Mouse (Mus musculus) kidney, embryonic 14.5 days (tissue): ENCODE results near the gene 1700016D06Rik. TPM values are rescaled to one million over a fixed set of nuclear protein-coding genes. Genes with fewer than 3 reads are reported as not detected.

Experiments
- ATAC-seq: fragments of 200-750 bp; cut with Nextera tagmentation; 2 replicates; pipeline ENCODE4 v1.8.0; 2017; ENCODE audit warnings: moderate number of reproducible peaks, mild to moderate bottlenecking, moderate TSS enrichment, moderate library complexity; ENCODE audit not compliant: low FRiP score, low TSS enrichment
- H3K27ac ChIP-seq: fragments of 300-500 bp; sonication (generic); 2 replicates; pipeline ENCODE4 v1.5.1; 2014; ENCODE audit warnings: low read depth, mild to moderate bottlenecking, low read length, moderate library complexity, mixed read lengths
- H3K27me3 ChIP-seq: fragments of 300-500 bp; sonication (generic); 2 replicates; pipeline ENCODE4 v1.6.1; 2014; ENCODE audit warnings: mild to moderate bottlenecking, low read length; ENCODE audit not compliant: control insufficient read depth, insufficient read depth
- H3K36me3 ChIP-seq: fragments of 300-500 bp; sonication (generic); 2 replicates; pipeline ENCODE4 v1.6.1; 2014; ENCODE audit warnings: low read length, mixed read lengths; ENCODE audit not compliant: control insufficient read depth, insufficient read depth
- H3K4me1 ChIP-seq: fragments of 300-500 bp; sonication (generic); 2 replicates; pipeline ENCODE4 v1.6.1; 2014; ENCODE audit warnings: low read length, mixed read lengths; ENCODE audit not compliant: control insufficient read depth, insufficient read depth
- H3K4me2 ChIP-seq: fragments of 300-500 bp; sonication (generic); replicated peaks from 2 replicates; pipeline ENCODE4 v1.6.1; 2014; ENCODE audit warnings: low read depth, mild to moderate bottlenecking, low read length
- H3K4me3 ChIP-seq: fragments of 300-500 bp; sonication (generic); 2 replicates; pipeline ENCODE4 v1.5.1; 2014; ENCODE audit warnings: mild to moderate bottlenecking, low read length
- H3K9ac ChIP-seq: fragments of 300-500 bp; sonication (generic); 2 replicates; pipeline ENCODE4 v1.6.1; 2014; ENCODE audit warnings: low read depth, mild to moderate bottlenecking, low read length, moderate library complexity
- H3K9me3 ChIP-seq: fragments of 300-500 bp; sonication (generic); 2 replicates; pipeline ENCODE4 v1.6.1; 2016; ENCODE audit warnings: low read length; ENCODE audit not compliant: control insufficient read depth
- WGBS: fragments of 180-500 bp; shearing (Covaris S2); extraction: QIAGEN DNeasy Blood & Tissue Kit; methylation state at CpG from one replicate; pipeline ENCODE4 v1.1.7; 2014; 5-methylcytosine and 5-hydroxymethylcytosine counted together
- polyA plus RNA-seq: library from polyadenylated mRNA; unstranded; fragments of >200 nt; fragmentation: Nextera tagmentation; extraction: Ambion mirVana; gene quantifications from 2 replicates; pipeline ENCODE4 v1.2.1, GENCODE M21; 2014

The 1700016D06Rik gene
- polyA plus RNA-seq, 1 experiment from 2014 or later, result not detected

DNA sequence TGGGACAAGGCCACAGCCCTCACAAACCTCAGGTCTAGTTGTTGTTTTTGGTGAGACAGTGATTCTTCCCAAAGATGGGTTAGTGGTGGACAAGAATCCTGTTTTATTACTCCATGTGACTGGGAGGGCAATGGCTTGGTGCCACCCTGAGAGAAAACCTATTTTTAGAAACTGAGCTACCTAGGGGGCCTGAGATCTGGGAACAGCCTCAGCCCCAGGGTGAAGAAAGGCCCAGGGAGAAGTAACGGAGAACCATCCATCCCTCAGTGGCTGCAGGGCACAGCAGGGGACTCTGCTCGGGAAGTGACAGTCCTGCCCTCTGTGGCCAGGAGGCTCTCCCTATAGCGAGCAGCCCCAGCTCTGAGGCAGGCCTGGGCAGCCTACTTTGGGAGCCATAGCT lies 6.8 kb upstream of the 1700016D06Rik start:
- 32% methylated on average over 3 of the region's 3 CpGs for WGBS
- H3K4me2 ChIP-seq, result no peak overlapping the region
- no peaks in the 10 kb centered on the region for H3K4me1 ChIP-seq
- H3K9ac ChIP-seq, result no peak overlapping the region
- ATAC-seq, result no peak
- H3K4me3 ChIP-seq, result no peak overlapping the region
- no peak overlapping the region for H3K27ac ChIP-seq
- no peaks in the 10 kb centered on the region for H3K27me3 ChIP-seq
- H3K9me3 ChIP-seq, result no peaks in the 10 kb centered on the region
- H3K36me3 ChIP-seq, result no peaks in the 10 kb centered on the region

DNA sequence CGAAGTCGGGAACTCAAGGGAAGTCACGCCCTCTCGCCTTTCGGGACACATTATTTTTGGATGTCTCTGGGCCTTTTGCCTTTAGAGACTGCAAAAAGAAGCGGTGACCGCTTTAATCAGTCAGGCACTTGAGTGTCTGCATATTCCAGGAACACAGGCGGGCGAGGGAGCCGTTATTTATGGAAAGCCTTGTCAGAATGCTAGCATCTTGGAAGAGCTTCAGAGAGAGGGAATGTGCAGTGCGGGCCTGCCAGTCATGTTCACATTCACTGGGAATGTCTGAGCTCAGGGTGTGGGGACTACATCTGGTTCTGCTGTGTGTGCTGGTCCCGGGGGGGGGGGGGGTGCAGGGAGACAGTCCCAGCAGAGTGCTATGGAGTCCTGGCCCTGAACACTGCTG lies 5.0 kb upstream of the 1700016D06Rik start:
- H3K9ac ChIP-seq, result no peak overlapping the region
- no peak overlapping the region for H3K4me3 ChIP-seq
- no peak overlapping the region for H3K27ac ChIP-seq
- no peak for ATAC-seq
- no peaks in the 10 kb centered on the region for H3K9me3 ChIP-seq
- H3K36me3 ChIP-seq, result no peaks in the 10 kb centered on the region
- H3K27me3 ChIP-seq, result no peaks in the 10 kb centered on the region
- 0 out of 2 replicates have a peak, but pooled peaks cover 3% of the 10 kb centered on the region for H3K4me1 ChIP-seq
- WGBS, result 74% methylated on average over 12 of the region's 12 CpGs
- no peak overlapping the region for H3K4me2 ChIP-seq

DNA sequence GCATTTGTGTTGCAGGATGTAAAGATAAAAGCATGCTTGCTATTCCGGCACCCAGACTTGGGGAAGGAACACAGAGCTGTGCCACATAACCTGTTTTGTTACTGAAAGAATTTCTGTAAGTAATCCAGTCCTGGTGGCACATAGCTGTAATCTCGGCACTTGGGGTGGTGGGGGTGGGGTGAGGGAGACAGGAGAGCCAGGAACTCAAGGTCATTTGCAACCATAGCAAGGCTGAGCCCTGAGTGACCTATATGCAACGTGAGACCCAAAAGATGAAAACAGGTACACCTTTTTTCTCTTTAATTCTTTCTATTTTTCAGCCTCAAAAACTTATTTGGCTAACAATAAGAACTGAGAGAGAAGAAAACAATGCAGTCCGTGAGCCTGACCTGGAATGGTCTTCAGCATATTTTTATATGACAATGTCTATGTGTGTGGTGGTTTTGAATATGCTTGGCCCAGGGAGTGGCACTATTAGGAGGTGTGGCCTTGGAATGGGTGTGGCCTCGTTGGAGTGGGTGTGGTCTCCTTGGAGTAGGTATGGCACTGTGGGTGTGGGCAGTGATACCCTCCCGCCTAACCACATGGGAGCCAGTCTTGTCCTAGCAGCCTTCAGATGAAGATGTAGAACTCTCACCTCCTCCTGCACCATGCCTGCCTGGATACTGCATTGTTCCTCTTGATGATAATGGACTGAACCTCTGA lies 4.0 kb upstream of the 1700016D06Rik start:
- WGBS, result 73% methylated on average over 6 of the region's 6 CpGs
- Histone ChIP-seq H3K36me3 (no peaks in the 10 kb centered on the region), H3K9me3 (no peaks in the 10 kb centered on the region), H3K4me1 (0 out of 2 replicates have a peak, but pooled peaks cover 6% of the 10 kb centered on the region), H3K4me2 (no peak overlapping the region), H3K4me3 (no peak overlapping the region), H3K27ac (no peak overlapping the region), H3K9ac (no peak overlapping the region), H3K27me3 (no peaks in the 10 kb centered on the region)
- no peak for ATAC-seq

DNA sequence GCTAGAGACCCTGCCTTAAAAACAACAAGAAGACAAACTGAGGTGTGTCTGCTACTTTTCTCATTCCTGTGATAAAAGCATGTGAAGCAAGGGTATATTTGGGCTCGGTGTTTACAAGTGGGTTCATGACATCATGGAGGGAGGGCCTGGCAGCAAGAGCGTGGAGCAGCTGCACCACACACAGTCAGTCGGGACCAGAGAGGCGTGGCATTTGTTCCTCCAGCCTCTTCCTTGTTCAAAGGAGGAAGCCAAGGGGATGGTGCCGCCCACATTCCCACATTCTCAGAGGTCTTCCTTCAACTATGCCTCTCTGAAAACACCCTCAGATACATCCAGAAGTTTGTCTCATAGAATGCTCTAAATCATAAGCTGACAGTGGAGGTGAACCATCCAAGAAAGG lies 2.9 kb upstream of the 1700016D06Rik start:
- 89% methylated on average over 5 of the region's 5 CpGs for WGBS

DNA sequence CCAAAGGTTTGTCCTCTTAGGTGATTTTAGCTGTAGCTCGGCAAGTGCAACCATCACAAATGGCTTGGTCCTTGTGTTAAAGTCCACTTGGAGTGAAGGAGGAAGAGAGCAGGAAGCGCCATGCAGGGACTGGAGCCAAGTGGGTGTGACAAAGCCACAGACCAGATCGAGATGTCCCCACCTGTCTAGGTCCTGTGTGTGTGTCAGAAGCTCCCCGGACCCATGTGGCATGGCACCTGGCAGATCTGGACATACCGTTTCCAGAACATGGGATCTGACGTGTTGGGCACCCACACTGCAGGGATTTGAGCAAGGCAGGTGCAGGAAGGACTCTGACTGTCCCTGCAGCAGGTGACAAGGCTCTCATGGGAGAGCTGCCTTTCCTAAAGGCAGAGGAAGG lies 565 bp upstream of the 1700016D06Rik start:
- WGBS, result 81% methylated on average over 6 of the region's 6 CpGs
- H3K27ac ChIP-seq, result no peak overlapping the region
- no peak overlapping the region for H3K4me3 ChIP-seq

More for the DNA sequence above, 2.9 kb upstream of the 1700016D06Rik start:
- Histone ChIP-seq H3K4me1 (0 out of 2 replicates have a peak, but pooled peaks cover 6% of the 10 kb centered on the region), H3K4me3 (no peak overlapping the region), H3K36me3 (no peaks in the 10 kb centered on the region), H3K27me3 (no peaks in the 10 kb centered on the region), H3K27ac (no peak overlapping the region), H3K9me3 (no peaks in the 10 kb centered on the region), H3K9ac (no peak overlapping the region), H3K4me2 (no peak overlapping the region)
- ATAC-seq, result no peak

DNA sequence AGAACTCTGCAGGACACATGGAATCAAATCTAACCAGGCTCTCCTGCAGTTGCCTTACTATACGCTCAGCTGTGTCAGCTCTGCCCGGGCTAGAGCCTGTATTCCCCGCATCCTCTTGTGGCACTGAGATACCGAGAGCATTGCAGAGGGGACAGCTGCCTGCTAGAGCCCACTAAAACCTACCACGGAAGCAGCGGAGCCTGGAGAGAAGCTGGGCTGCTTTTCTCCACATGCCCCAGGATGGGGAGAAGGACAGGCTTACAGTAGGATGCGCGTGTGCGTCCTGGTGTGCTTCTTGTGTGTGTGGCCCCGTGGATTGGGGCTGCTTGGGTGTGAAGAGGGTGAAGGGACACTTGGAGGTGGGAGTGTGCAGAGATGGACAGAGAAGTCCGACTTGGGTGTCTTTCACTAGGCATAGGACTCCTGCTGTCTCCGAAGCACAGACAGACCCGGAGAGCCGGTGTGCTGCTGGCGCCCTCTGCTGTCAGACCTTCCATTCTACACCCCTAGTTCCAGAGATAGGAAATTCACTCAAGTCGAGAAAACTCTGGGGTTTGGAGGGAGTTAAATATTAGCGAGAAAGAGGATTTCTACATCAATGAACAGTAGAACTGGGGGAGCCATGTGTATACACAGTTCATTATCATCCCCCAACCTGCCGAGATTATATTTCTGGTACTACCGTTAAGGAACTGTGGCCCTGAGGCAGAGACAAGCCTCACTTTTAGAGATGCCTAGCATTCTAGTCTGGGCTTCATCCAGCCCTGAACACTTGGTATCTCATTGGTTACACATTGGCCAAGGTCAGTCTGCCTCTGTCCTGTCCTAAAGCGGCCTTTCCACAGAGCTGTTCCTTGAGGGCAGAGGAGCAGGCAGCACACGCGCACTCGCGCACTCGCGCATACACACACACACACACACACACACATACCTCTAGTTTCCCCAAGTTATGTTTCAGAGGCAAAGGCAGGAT lies 517 bp downstream of the 1700016D06Rik start:
- ATAC-seq, result peak; percentile 87
- Histone ChIP-seq H3K9me3 (no peaks in the 10 kb centered on the region), H3K4me1 (0 out of 2 replicates have a peak, but pooled peaks cover 6% of the 10 kb centered on the region), H3K9ac (peak overlapping the region; percentile 18; the same call in 1 of the 2 replicates), H3K27me3 (no peaks in the 10 kb centered on the region), H3K27ac (no peak overlapping the region), H3K4me2 (peak overlapping the region; percentile 35), H3K36me3 (no peaks in the 10 kb centered on the region), H3K4me3 (peak overlapping the region; percentile 16; the same call in 1 of the 2 replicates)
- 32% methylated on average over 26 of the region's 26 CpGs for WGBS

More for the DNA sequence above, 565 bp upstream of the 1700016D06Rik start:
- Histone ChIP-seq H3K4me2 (no peak overlapping the region), H3K9ac (no peak overlapping the region), H3K4me1 (0 out of 2 replicates have a peak, but pooled peaks cover 6% of the 10 kb centered on the region), H3K36me3 (no peaks in the 10 kb centered on the region), H3K9me3 (no peaks in the 10 kb centered on the region), H3K27me3 (no peaks in the 10 kb centered on the region)
- no peak for ATAC-seq

DNA sequence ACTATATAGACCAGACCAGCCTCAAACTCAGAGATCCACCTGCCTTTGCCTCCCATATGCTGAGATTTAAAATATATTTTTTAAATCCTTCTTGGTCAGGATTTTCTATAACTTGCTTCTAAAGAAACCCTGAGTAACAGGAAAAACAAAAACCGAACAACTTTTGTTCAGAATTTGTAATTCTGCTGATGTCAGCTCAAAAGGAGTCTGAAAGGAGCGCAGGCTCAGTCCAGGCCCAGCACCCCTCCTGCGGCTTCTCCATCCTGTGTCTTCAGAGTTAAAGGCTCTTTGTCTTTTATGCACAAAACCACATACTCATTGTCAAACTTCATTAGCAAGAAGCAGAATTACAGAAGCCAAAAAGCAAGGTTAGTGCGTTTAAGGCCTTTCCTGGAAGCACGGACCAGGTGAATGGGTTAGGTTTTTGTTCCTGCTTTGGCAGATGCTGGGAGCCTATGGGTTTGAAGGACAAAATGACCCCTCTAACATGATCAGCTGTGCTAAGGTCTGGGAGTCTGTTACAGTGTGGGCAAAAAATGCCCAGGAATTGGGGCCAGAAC lies 1.3 kb downstream of the 1700016D06Rik start:
- Histone ChIP-seq H3K27me3 (no peaks in the 10 kb centered on the region), H3K27ac (no peak overlapping the region), H3K4me1 (0 out of 2 replicates have a peak, but pooled peaks cover 6% of the 10 kb centered on the region), H3K9ac (0 out of 2 replicates have a peak overlapping the region, but pooled peaks have one; percentile 18), H3K4me3 (peak overlapping the region; percentile 16; the same call in 1 of the 2 replicates), H3K9me3 (no peaks in the 10 kb centered on the region), H3K36me3 (no peaks in the 10 kb centered on the region), H3K4me2 (no peak overlapping the region; the same call in 1 of the 2 replicates)
- WGBS, result 90% methylated on average over 5 of the region's 5 CpGs
- ATAC-seq, result no peak

DNA sequence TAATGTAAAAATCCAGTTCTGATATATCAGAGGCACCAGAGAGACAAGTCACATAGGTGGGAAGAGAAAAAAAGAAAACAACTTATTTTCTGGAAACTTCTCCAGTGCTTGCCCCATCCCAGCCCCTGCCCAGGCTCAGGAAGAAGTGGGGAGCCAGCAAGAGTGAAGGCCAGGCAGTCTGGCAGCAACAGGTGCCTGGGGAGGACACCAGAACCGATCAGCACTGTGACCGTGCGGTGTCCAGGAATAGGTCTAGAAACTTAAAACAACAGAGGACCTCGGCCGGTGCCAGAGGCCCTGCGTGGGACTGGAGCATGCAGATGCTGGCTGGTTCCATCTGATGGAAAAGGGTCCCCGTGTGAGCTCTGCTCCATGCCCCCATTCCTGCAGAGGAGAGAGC lies 3.4 kb downstream of the 1700016D06Rik start:
- H3K4me3 ChIP-seq, result no peak overlapping the region
- H3K4me2 ChIP-seq, result no peak overlapping the region
- no peak overlapping the region for H3K27ac ChIP-seq
- no peaks in the 10 kb centered on the region for H3K36me3 ChIP-seq
- no peak for ATAC-seq
- no peaks in the 10 kb centered on the region for H3K9me3 ChIP-seq
- H3K9ac ChIP-seq, result no peak overlapping the region
- H3K4me1 ChIP-seq, result 0 out of 2 replicates have a peak, but pooled peaks cover 6% of the 10 kb centered on the region
- 85% methylated on average over 7 of the region's 7 CpGs for WGBS
- no peaks in the 10 kb centered on the region for H3K27me3 ChIP-seq
